Mouse (Mus musculus): ENCODE results near the gene Lsamp.
A peak's percentile ranks its signal among the peaks of the same experiment; 100 is the strongest.

Lsamp gene

DNA sequence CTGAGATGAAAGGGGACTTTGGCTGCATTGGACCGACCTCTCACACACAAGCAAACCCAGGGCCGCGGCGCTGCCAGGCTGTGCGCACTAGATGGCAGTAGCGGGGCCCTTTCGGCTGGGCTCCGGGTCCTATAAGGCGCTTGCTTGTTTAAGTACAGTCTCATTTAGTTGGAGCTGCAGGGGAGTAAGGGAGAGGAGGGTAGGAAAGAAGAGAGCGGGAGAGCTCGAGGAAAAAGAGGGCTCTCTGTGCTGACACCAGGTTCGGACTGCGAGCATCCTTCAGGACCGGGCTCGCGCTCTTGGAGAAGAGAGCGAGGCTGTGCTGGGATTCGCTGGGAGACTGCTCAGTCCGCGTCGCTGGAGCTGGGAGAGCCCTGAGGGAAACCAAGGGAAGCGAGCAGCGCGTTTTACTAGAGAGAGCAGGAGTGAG lies at the start of gene Lsamp:
Gene Lsamp (plus strand): TSS at position 157 of the 430 bp plus-strand sequence.
- peak; percentile 87 for DNase-seq (ENCODE audit: extremely low spot score, low spot score)

DNA sequence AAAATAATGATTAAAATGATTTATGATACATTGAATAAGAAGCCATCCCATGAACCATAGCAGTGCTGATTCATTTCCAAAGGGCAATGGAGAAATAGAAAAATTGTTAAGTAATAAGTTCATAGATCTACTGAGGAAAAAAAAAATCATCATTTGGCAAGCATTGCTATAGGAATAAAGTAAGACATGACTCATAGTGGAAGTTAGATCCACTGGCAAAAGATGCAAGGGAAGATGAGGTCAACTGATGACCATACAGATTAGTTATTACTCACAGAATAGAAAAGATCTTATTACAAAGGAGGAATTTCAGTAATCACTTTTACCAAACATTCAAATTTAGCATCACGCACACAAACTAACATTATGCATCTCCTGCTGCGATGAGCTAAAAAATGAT lies 26.5 kb upstream of the Lsamp start:
- no peak for DNase-seq (ENCODE audit: extremely low spot score, low spot score)

DNA sequence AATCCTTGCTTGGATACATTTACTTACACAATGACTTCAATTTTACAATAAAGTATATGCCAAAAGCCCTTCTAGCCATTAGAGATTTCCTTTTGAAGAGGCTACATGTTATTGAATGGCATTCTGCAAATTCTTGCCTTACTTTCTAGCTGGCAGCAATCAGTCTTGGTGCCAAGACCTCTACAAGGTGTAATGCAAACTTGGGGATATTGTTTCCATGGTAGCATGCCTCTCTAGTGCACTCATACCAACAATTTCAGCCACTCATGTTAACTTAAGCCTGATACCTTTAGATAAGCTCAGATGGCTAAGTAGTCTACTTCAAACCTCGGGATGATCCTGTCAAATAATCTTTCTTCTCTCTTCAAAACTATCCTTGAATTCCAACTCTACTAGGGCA lies 11.4 kb upstream of the Lsamp start:
- DNase-seq (ENCODE audit: extremely low spot score, low spot score) = no peak

DNA sequence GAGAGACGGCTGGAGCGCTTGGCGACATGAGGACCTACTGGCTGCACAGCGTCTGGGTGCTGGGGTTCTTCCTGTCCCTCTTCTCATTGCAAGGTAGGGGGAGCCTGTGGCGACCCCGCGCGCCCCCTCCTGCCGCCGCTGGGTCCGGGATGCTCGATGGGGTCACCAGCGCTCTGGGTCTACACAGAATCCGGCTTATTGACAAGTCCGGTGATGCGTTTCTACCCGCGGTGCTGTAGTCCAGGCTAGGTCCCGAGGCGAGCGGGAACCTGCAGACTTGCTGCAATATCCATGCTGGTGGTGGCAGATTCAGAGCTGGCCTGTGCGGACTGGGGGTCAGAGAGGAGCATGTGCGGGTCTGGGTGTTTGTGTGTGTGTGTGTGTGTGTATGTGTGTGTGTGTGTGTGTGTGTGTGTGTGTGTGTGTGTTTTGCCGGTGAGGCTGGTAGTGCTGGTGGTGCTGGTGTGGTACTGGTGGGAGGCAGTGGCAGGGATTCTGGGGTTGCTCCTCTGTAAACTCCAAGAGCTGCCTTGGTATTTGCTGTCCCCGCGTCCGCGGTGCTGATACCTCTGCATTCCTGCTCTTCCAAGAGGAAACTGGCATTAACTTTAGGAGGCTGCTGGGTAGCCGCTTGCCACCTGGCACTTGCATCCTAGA lies 602 bp downstream of the Lsamp start:
- DNase-seq (ENCODE audit: extremely low spot score, low spot score) = peak; percentile 78

DNA sequence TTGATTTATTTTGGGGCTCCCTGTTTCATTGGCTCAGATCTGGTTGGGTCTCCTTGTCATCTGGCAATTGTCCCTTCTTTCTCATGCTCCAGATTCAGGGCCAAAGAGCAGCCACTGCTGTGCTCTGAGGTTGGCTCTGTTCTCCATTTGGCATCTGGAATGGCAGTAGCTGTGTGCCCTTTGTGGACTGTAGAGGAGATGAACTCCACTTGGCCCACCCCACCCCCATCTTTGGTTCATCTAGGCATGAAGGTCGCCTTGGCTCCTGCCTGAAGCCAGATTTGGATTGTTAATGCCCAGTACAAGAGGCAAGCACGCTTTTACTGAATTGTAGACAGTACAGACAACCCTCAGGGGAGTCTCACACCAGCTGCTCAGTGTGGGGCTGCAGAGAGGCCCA lies 4.3 kb downstream of the Lsamp start:
- no peak for DNase-seq (ENCODE audit: extremely low spot score, low spot score)

DNA sequence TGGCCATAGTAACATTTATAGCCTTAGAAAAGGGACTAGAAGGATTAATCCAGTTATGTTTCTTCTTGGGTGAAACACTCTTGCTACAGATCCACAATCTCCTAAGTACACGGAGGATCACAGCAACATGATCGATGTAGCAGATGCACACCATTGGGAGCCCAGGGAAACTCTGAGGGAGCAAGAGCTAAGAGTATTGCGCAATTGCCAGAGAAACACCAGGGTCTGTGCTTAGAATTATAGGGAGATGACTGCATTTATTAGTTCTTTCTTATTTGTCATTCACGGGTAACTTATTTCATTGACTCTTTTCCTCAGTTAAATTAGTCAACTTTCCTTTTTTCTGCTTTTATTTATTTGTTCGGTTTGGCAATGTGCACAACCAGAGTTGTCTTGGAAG lies 10.7 kb downstream of the Lsamp start:
- no peak for DNase-seq (ENCODE audit: extremely low spot score, low spot score)

DNA sequence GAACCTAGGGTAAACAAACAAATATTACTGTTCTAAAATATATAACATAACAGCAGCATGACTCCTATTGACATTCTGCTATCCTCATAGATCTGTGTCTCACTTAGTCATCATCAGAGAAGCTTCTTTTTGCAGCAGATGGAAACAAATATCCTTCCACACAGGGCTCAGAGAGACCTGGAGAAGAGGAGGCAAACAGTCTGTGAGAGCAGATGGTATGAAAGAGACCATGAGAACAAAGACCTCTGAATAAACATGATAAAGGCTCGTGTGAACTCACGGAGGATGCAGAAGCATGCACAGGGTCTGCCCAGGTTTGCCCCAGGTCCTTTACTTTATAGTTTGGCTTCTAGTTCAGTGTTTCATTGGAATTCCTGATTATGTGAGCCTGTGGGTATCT lies 24.6 kb downstream of the Lsamp start:
- DNase-seq (ENCODE audit: extremely low spot score, low spot score) = no peak

DNA sequence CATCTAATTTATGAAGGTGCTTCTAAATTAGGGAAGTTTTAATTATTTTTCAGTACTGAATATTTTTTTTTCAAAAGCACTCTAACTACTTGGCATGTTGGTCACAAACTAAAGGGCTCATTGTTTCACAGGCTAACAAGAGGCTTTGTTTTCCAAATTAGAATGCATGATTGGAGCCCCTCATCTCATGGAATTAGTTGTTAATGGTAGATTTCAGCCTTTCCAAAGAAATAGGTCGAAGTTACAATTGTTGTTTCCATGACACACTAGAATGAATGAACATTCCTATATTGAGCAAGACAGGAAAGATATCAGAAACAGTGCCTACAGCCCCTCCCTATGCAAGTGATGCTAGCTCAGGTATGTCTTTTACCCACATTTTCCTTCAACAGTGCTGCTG lies 26.9 kb downstream of the Lsamp start:
- DNase-seq (ENCODE audit: extremely low spot score, low spot score) = no peak

DNA sequence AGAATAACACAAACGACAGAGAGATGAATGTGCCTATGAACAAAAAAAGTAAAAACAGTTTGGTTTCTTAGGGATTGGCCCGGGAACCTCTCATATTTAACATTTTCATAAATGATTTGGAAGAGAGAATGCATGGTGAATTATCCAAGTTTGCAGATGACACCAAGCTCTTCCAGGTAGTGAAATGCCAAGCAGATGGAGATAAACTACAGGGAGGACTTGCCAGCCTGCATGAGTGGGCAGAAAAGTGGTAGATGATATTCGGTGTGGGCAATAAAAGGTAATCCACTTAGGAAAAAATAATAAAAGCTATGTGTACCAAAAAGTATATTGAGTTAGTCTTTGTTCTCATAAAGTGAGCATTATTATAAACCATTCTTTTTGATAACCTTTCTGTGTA lies 38.5 kb downstream of the Lsamp start:
- no peak for DNase-seq (ENCODE audit: extremely low spot score, low spot score)

DNA sequence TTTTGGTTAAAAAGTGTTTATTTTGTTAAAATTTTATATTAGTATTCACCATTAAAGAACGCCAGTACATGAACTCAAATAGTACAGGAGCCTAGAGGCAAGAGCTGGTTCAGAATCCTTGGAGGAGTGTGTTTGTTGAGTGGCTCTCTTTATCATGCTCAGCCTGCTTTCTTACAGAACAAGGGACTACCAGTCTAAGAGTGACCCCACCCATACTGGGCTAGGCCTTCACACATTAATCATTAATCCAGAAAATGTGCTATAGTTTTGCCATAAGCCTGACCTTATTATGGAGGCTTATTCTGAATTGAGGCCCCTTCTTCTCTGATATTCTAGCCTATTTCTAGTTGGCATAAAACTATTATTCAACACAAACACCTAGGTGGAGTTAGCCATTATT lies 52.6 kb downstream of the Lsamp start:
- DNase-seq (ENCODE audit: extremely low spot score, low spot score) = no peak

DNA sequence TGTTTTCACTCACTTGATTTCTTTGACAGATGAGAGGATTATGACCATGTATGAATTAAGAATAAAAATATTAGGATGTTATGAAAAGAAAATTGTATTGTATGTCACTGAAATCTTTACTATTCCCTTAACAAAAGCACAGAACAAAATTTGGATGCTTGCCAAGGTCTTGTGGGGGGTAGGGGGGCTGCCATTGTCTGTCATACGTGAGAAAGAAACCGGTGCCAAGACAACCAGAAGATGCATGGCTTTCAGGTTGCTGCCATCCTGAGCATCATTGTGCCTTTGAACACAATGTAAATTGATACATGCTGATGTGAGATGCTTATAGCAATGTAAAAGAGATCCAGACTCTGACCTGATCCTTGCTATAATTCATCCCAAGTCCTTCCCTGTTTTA lies 75.4 kb downstream of the Lsamp start:
- DNase-seq (ENCODE audit: extremely low spot score, low spot score) = no peak

DNA sequence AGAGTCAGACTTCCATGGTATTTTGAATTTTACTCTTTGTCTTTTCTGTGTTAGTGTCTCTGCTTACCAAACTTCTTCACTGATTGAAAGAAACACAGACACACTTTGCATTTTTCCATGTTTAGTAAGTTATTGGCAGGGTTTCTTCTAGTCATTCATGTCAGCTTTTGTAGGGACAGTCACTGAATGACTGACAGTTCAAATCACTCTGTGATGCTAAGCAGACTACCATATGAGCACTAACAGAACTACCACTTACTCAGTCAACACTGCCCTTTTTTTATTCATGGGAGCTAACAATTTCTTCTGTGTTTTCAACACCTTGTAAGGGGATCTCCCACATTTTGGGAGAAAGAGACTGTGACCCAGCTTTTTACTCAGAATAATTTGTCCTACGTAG lies 75.8 kb downstream of the Lsamp start:
- DNase-seq (ENCODE audit: extremely low spot score, low spot score) = no peak

DNA sequence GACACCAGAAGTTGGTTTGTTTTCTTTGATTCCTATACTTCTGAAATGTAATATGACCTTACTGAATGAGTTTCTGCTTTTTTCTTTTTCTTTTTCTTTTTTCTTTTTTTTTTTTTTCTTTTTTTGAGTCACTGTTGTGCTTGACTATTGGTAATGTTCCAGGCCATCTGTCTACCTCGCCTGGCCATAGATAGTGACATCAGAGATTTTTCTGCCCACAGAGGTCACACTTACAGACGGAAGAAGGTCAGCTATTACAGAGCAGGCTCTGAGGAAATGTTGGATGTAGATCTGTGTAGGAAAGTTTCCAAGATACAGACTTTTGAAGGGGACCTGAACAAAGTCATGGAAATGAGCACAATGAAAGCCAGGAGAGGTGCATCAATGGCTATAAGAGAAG lies 76.3 kb downstream of the Lsamp start:
- no peak for DNase-seq (ENCODE audit: extremely low spot score, low spot score)

DNA sequence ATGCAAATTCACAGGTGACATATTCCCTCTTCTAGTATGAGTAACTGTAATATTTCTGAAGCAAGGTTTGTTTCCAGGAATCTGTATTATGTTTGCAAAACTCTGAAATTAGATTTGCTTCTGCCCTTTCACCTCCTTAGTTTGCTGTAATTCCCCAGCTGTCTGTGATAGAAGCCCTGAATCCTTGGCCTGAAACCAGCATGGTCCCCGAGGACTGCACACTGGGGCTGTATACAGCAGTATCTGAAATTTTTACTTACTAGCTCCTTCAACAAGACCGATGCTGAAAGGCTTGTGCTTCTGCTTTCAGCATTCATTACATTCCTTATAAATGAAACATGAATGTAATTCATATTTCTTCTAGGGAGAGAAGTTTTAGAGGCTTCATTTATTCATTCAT lies 91.4 kb downstream of the Lsamp start:
- DNase-seq (ENCODE audit: extremely low spot score, low spot score) = no peak

DNA sequence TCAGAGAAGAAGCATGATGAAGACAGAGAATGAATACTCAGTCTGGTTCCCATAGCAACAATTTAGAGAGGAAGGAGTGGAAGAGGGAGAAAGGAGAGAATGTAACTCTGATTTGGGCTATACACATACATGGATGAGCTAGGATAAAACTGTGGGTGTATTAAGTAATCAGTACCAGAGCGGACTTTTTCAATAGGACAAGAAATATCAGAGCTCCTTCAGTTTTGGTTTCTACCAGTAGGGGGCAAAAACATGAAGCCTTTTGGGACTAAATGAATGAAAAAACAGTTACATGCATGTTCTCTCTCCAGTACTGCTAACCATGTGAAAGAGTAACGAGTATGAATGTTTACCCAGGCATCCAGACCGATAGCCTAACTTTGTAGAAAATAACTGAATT lies 96.1 kb downstream of the Lsamp start:
- DNase-seq (ENCODE audit: extremely low spot score, low spot score) = no peak

DNA sequence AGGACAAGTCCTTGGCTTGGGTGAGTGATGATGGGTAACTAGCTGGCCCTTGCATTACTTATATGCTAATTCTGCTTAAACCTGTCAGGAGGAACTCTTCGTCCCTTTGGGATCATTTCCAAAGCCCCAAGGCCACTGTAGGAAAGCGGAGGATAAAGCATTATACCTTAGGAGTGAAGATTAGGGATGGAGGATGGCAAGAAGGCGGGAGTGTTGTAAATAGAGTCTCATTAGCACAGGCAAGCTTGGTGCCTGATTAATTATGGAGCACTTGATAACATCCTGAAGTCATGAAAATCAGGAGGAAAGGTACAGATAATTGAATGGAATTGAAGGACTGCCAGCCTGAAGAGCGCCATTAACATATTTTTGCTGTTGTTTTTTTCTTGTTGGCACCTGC lies 120.2 kb downstream of the Lsamp start:
- DNase-seq (ENCODE audit: extremely low spot score, low spot score) = no peak

DNA sequence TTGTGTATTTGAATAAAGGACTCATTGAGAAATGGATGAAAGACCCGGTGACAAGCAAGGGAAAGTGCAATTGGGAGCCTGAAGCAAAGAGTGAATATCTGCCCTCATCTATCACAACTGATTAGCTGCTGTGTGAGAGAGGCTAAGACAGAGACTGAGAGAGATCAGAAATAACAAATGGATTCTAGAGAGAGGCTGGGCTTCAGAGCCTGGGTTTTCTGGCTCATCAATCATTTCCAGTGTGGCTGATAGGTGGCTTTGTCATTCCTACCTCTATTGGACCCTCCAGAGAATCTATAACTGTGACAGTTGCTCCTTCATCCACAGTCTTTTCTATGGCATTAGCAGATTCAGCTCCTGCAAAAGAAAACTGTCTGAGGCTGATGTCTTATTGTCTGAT lies 198.8 kb downstream of the Lsamp start:
- DNase-seq (ENCODE audit: extremely low spot score, low spot score) = no peak

DNA sequence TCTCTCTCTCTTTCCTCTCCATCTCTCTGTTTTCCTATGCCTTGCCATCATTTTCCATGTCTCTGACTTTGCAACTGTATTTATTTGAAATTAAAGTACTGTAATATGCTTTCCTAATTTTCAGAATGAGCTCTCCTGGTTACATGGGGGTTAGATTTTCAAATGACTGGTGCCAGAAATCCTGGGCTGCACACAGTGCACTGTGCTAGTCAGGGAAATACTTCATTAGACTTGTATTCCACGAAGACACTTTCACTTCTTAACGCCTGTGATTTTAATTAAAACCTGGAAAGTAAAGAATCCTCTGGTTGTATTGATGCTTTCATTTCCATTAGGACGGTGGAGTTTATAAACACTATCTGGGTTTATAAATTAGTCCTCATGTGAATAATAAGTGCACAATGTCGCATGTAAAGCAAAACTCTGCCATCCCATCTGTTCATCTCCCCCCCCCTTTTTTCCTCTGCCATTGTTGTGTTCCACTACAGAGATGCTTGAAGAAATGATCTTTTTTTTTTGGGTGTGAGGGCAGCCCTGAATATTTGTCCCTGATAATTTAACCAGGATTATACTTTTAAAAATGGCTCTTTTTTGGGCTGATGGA lies 203.9 kb downstream of the Lsamp start:
- DNase-seq (ENCODE audit: extremely low spot score, low spot score) = no peak

DNA sequence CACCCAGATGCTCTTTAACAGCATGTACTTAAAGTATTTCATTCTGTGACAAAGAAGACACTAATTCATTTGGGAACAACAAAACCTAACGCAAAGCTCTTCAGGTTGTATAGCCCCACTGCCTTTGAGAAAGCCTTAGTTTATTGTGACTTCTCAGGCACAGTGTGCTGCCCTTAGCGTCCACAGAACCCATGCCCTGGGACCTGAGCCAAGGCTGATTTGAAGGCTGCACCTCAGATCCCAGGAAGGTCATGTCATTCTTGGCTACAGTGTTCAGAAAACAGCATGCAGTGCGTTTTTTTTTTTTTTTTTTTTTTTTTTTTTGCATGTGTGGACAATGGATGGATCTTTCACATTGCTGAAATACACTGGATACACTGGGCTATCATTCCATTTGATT lies 210.2 kb downstream of the Lsamp start:
- no peak for DNase-seq (ENCODE audit: extremely low spot score, low spot score)

DNA sequence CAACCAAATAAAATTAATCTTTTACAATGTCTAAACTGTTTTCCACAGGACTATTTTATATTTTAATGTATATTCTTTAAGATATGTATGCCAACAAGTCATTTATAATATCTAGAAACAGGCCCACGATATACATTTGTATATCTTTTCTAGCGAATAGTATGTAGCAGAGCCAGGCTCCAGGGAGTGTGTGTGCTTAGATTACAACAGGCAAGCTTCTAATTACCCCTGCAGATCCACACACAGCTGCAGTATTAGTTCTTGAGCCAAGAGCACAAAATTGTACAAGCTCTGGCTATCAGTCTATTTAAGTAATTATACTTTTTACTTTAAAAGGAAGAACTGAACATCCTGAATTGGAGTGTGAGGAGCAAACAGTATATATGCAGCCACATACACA lies 210.7 kb downstream of the Lsamp start:
- no peak for DNase-seq (ENCODE audit: extremely low spot score, low spot score)

DNA sequence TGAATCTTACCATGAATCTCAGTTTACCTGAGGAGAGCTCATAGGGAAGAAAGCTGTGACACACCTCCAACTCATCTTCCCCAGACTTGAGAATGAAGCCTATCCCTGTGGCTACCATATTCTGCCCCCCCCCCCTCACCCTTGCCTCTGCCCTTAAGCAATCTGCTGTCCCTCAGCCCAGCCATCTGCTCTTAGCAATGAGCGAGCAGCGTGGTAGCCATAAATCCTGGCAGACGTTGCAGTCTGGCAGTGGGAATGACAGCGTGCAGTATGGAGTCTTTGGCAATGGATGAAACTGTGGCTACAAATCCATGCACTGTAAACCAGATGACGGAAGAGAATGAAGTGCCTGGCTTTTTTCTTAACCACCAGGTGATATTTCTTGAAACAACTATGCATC lies 244.5 kb downstream of the Lsamp start:
- DNase-seq (ENCODE audit: extremely low spot score, low spot score) = peak; percentile 14

DNA sequence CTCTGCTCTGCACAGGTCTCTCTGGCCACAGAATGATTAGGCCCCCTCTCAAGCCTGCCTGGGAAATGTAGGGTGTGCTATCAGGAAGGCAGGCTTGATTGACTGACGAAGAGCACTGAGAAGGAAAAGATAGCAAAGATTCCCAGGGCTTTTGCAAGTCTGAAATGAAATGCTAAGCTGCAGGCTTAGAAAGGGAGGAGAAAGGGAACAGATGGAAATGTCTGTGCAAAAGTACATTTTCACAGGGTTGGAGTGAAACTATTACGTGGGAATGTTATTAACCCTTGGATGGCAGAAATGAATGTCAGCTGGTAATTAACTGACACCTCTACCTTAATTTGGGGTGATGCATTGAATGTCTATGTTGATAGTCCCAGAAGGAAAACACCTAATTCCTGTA lies 248.9 kb downstream of the Lsamp start:
- no peak for DNase-seq (ENCODE audit: extremely low spot score, low spot score)

DNA sequence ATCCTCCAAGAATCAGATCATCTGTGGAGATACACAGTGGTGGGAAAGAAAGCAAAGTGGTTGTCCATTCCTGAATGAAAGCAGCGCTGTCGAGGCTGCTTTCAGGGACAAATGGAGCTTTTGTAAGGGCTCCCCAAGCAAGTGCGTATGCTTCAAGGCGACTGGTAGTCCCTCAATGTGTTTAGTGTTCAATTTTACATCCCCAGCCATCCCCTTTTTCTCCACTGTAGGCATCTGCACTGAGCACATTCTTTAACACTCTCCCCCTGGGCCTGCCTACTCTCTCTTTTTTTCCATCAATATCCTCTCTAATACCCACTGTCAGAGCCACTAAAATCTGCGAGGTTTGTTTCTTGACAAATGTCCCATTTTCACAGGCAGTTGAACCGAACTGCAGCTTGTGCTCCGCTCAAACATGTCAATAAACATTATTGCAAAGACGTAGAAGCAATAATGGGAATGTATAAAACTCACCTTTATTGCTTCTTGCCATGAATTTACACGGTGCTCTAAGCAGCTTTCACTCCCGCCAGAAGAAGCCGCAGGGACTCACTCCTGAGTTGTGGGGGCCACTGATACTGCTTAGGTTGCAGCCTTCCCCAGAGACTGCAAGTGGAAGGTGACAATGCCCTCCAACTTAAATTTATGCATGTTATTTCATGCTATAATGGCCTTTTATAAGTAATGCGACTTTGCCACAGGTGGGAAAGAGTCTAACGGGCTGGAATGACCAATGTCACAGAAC lies 250.2 kb downstream of the Lsamp start:
- DNase-seq (ENCODE audit: extremely low spot score, low spot score) = no peak

All from neural tube, embryonic 10.5 days (tissue).